Mouse (Mus musculus) adrenal gland, postnatal 36 days (tissue): Measurements from ENCODE around the gene Selenoi. TPM values are rescaled to one million over a fixed set of nuclear protein-coding genes. Genes with fewer than 3 reads are reported as not detected.

Experiments
- DNase-seq, 2 experiments: peaks; one replicate each; pipeline ENCODE4 v3.0.0; 2021; ENCODE audit warnings: mixed read lengths in 1 of 2
- total RNA-seq, 2 experiments: library from RNA; stranded (reverse); gene quantifications; 2 replicates each; pipeline ENCODE4 v1.2.3; 2021

Selenoi gene
- total RNA-seq, 2 experiments from 2014 or later = 24.2 to 25.9 TPM

- DNase-seq = no peak
Observed at GRCm38 (mm10) chr5:30235641-30236126, 3.3 kb downstream of the Selenoi start.

- DNase-seq = no peak
Observed at GRCm38 (mm10) chr5:30238533-30238932, 6.2 kb downstream of the Selenoi start.

GRCm38 (mm10) chr5:30240552-30240951, 8.2 kb downstream of the Selenoi start:
- no peak for DNase-seq

- DNase-seq = peak in 1 of 2 experiments; percentile 13
Observed at GRCm38 (mm10) chr5:30242410-30242809, 10.0 kb downstream of the Selenoi start.

GRCm38 (mm10) chr5:30243741-30244140, 11.4 kb downstream of the Selenoi start:
- DNase-seq = peak; percentile 8 to 37

GRCm38 (mm10) chr5:30245861-30246416, 13.6 kb downstream of the Selenoi start:
- no peak for DNase-seq

- peak in 1 of 2 experiments; percentile 11 for DNase-seq
Observed at GRCm38 (mm10) chr5:30247666-30248065, 15.3 kb downstream of the Selenoi start.

- DNase-seq = no peak
Observed at GRCm38 (mm10) chr5:30255567-30256354, 23.4 kb downstream of the Selenoi start.

GRCm38 (mm10) chr5:30258776-30259175, 26.4 kb downstream of the Selenoi start:
- no peak for DNase-seq

GRCm38 (mm10) chr5:30270571-30271190, 38.3 kb downstream of the Selenoi start:
- DNase-seq = peak; percentile 9 to 16

GRCm38 (mm10) chr5:30271599-30272281, 39.4 kb downstream of the Selenoi start:
- peak; percentile 20 to 55 for DNase-seq

GRCm38 (mm10) chr5:30276361-30276760, 44.0 kb downstream of the Selenoi start:
- DNase-seq = no peak

- DNase-seq = no peak
Observed at GRCm38 (mm10) chr5:30278952-30279351, 46.6 kb downstream of the Selenoi start.

- DNase-seq = no peak
Observed at GRCm38 (mm10) chr5:30279446-30279845, 47.1 kb downstream of the Selenoi start.

GRCm38 (mm10) chr5:30280864-30281263, 48.5 kb downstream of the Selenoi start:
- DNase-seq = no peak

- peak; percentile 45 to 48 for DNase-seq
Observed at GRCm38 (mm10) chr5:30281291-30281732, 48.9 kb downstream of the Selenoi start, which contains the start of gene Drc1. Drc1 (plus strand) TSS chr5:30281388.

GRCm38 (mm10) chr5:30285944-30286799, 53.8 kb downstream of the Selenoi start:
- DNase-seq = no peak

GRCm38 (mm10) chr5:30287106-30287882, 54.9 kb downstream of the Selenoi start:
- no peak for DNase-seq
